Mouse (Mus musculus) olfactory bulb, adult 2 months (tissue): Measurements from ENCODE around the gene Nfkbie. TPM values are rescaled to one million over a fixed set of nuclear protein-coding genes. Genes with fewer than 3 reads are reported as not detected.

Experiments used
- H3K27ac ChIP-seq: fragments of 200-500 bp; 2 replicates; pipeline ENCODE4 v1.5.1; 2012; ENCODE audit warnings: low read depth, low read length; ENCODE audit not compliant: insufficient read depth
- H3K4me1 ChIP-seq: fragments of 200-500 bp; 2 replicates; pipeline ENCODE4 v1.6.1; 2012; ENCODE audit warnings: low read length; ENCODE audit not compliant: control insufficient read depth, insufficient read depth
- H3K4me3 ChIP-seq: fragments of 200-500 bp; 2 replicates; pipeline ENCODE4 v1.5.1; 2012; ENCODE audit warnings: mild to moderate bottlenecking, low read depth, low read length, moderate library complexity; ENCODE audit not compliant: insufficient read depth
- CTCF ChIP-seq: fragments of 200-500 bp; IDR thresholded peaks from 2 replicates; pipeline ENCODE4 v1.5.1; 2012; ENCODE audit warnings: low read depth, mild to moderate bottlenecking, low read length, moderate library complexity; ENCODE audit not compliant: insufficient read depth
- POLR2A ChIP-seq: fragments of 200-500 bp; IDR thresholded peaks from 2 replicates; pipeline ENCODE4 v1.6.1; 2012; ENCODE audit warnings: mild to moderate bottlenecking, low read depth, low read length, moderate library complexity; ENCODE audit not compliant: insufficient read depth
- WGBS: fragments of 180-500 bp; shearing (Covaris S2); methylation state at CpG from one replicate; pipeline ENCODE4 v1.1.7; 2018; 5-methylcytosine and 5-hydroxymethylcytosine counted together
- polyA plus RNA-seq: library from polyadenylated mRNA; stranded (reverse); fragments of >200 nt; gene quantifications from 2 replicates; pipeline ENCODE4 v1.2.4, GENCODE M21; 2012; ENCODE audit warnings: low replicate concordance; ENCODE audit not compliant: missing spikeins, insufficient read depth, insufficient read length

The Nfkbie gene
- polyA plus RNA-seq, 1 experiment = not detected

- H3K4me3 ChIP-seq = no peak overlapping the region
- H3K4me1 ChIP-seq = peaks cover 24% of the 10 kb centered on the region
- 36% methylated on average over 12 of the region's 12 CpGs for WGBS
- H3K27ac ChIP-seq = peak overlapping the region; percentile 43
- no peak for TF ChIP-seq POLR2A
- TF ChIP-seq CTCF = no peak
Observed at GRCm38 (mm10) chr17:45584096-45584896, 28.8 kb downstream of the Nfkbie start.

- WGBS = 37% methylated on average over 14 of the region's 14 CpGs
- Histone ChIP-seq H3K4me1 (peaks cover 24% of the 10 kb centered on the region), H3K27ac (peak overlapping the region; percentile 43), H3K4me3 (no peak overlapping the region)
- peak; percentile 89 for TF ChIP-seq CTCF
- TF ChIP-seq POLR2A = 0 out of 2 replicates have a peak, but pooled peaks have one; percentile 17
Observed at GRCm38 (mm10) chr17:45584939-45585678, 29.6 kb downstream of the Nfkbie start.

DNA sequence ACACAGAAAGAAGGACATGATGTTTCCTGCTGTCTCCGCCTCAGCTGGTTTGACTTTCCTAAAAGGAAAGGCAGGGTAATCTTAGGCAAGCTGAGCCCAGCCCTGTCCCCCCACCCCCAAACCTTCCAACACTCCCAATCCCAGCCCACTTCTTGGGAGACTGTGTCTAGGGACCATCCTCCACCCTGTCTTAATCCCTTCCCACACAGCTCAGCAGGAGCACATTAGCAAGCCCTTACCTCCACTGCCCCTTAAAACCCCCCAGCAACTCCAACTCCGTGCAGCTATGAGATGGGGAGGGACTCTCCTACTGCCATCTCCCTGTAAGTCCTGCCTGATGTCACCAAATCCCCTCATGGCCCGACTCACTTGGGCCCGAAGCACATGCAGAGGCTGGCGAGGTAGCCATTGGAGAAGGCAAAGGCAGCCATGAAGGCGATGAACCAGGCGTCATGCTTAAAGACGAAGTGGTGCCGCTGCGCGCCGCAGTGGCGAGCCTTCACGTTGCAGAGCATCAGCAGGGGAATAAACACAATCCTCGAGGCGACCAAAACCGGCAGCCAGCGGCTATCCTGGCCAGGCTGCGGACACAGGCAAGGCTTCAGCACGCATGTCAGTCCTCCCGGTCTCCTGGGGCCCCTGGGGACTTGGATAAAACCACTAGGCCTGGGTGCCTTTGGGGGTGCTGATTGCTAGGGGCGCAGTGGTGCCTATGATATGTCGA is 30.4 kb downstream of the Nfkbie start:
- 68% methylated on average over 23 of the region's 23 CpGs for WGBS
- TF ChIP-seq CTCF (no peak), POLR2A (no peak)
- Histone ChIP-seq H3K4me3 (no peak overlapping the region), H3K4me1 (peaks cover 24% of the 10 kb centered on the region), H3K27ac (peak overlapping the region; percentile 31; the same call in 1 of the 2 replicates)

- peaks cover 25% of the 10 kb centered on the region for H3K4me1 ChIP-seq
- TF ChIP-seq POLR2A (no peak), CTCF (no peak)
- no peak overlapping the region for H3K4me3 ChIP-seq
- WGBS = 97% methylated on average over 3 of the region's 3 CpGs
- no peak overlapping the region for H3K27ac ChIP-seq
Observed at GRCm38 (mm10) chr17:45586449-45586837, 30.9 kb downstream of the Nfkbie start.

- Histone ChIP-seq H3K4me1 (peaks cover 42% of the 10 kb centered on the region), H3K4me3 (no peak overlapping the region), H3K27ac (no peak overlapping the region)
- no peak for TF ChIP-seq CTCF
- no peak for TF ChIP-seq POLR2A
- 97% methylated on average over 7 of the region's 7 CpGs for WGBS
Observed at GRCm38 (mm10) chr17:45588370-45588769, 32.9 kb downstream of the Nfkbie start.

DNA sequence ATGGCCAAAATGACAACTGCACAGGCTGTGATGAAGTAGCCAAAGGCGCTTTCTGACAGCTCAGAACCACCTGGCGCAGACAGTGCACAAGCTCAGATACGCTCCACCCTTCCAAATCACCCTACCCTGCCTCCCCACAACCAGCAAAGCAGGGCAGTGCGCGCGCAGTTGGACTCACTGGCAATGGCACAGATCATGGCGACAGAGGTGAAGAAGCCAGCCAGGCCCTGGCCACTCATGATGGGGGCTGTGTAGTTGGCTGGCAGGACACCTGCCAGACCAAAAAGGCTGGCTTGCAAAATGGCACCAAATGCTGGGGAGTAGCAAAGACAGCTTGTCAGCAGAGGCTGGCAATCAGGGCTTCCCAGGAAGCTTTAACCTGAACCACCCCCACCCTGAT is 33.7 kb downstream of the Nfkbie start:
- WGBS = 98% methylated on average over 7 of the region's 7 CpGs
- no peak overlapping the region for H3K4me3 ChIP-seq
- H3K4me1 ChIP-seq = peaks cover 43% of the 10 kb centered on the region
- no peak for TF ChIP-seq CTCF
- no peak for TF ChIP-seq POLR2A
- H3K27ac ChIP-seq = no peak overlapping the region

DNA sequence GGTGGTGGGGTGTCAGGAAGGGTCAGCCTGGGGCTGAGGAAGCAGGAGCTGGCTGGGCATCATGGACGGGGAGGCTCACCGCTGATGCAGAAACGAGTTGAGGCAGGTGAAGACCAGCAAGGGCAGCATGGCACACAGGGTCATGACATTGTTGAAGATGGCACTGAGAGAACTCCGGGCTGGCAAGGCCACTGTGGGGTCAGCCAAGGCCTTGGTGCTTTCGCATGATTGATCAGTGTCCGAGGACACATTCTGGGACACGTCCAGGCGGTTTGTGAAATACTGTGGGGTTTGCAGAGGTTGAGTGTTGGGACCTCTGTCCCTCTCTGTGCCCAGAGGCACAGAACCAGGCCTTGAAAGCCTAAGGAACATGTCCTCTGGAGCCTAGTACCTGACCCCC is 34.3 kb downstream of the Nfkbie start:
- WGBS = 94% methylated on average over 8 of the region's 8 CpGs

DNA sequence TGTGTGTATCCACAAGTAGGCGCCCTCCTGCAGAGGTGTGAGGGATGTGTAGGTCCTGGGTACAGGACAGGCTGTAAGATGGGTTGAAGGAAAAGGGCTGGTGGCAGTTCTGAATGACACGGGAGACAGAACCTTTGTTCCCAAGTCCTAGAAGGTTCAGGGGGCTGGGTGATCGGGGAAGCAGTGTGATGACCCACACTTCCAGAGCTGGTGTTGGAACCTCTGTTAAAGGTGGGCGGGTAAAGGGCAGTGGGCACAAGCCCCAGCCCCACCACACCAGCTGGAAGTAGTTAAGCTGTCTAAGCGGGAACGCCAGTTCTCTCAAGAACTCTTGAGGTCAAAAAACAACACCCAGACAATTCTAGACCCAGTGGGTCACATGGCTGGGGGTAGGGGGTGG is 34.9 kb downstream of the Nfkbie start:
- Histone ChIP-seq H3K27ac (no peak overlapping the region), H3K4me1 (peaks cover 41% of the 10 kb centered on the region), H3K4me3 (no peak overlapping the region)
- no peak for TF ChIP-seq POLR2A
- no peak for TF ChIP-seq CTCF
- WGBS = 88% methylated on average over 6 of the region's 6 CpGs

More for the DNA sequence above, 34.3 kb downstream of the Nfkbie start:
- TF ChIP-seq CTCF = no peak
- no peak for TF ChIP-seq POLR2A
- H3K4me1 ChIP-seq = peaks cover 40% of the 10 kb centered on the region
- H3K4me3 ChIP-seq = no peak overlapping the region
- H3K27ac ChIP-seq = no peak overlapping the region

DNA sequence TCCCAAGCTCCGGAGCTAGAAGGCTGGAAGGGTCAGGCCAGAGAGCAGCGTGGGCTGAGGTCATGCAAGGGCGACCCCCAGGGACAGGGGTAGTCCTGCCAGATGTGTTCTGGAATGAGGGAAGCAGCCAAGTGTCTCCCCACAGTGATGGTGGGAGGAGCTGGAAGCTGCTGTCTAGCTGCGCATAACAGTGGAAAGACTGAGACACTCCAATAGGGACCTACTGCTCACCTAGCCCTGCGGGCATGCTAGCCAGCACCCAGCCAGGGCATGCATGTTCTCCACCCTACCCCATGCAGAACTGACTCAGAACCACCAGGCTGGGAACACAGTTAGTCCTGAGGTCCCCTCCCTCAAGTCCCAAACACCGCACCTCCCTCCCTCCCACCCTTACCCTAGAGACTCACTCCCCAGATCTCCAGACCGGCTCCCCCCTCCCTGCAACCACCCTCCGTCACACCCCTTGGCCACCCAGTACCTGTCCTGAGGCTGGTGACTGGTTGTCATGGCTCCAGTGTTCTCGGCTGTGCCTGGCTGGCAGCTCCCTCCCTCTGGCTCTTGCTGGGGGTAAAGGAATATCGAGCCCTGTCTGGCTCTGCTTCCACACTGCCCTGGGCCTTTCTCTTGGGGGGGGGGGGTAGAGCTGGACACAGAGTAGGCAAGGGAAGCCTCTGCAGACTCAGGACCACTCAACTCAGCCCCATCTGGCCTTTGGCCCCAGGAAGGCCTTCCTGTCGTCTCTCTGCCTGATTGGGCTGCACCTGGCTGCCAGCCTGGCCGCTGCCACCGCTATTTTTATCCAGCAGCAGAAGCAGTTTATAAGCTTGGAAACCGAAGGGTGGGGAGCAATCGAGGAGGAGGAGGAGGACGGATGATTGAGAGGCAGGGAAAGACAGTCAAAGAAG is 36.5 kb downstream of the Nfkbie start:
- TF ChIP-seq CTCF (no peak), POLR2A (no peak)
- 39% methylated on average over 16 of the region's 16 CpGs for WGBS
- Histone ChIP-seq H3K27ac (peak overlapping the region; percentile 21; the same call in 1 of the 2 replicates), H3K4me3 (0 out of 2 replicates have a peak overlapping the region, but pooled peaks have one; percentile 1), H3K4me1 (peaks cover 48% of the 10 kb centered on the region)
